Mouse (Mus musculus) mature B cell (primary cell): Measurements from ENCODE around the gene Gm4881.
"Not testable (repeated sequence)": the region's sequence is repeated elsewhere in the genome, so short reads cannot be mapped to it uniquely, and the experiment has no call there.

Source experiments
- in situ Hi-C: fragments of 300-500 bp; cut with MboI; formaldehyde crosslinking; loops from 2 replicates; pipeline ENCODE4 v1.14.3; 2019

Gene Gm4881

GRCm38 (mm10) chr7:24897224-24897623 is 47.1 kb downstream of the Gm4881 start, which contains the start of gene Cd79a:
Gene Cd79a, plus strand, starts transcription at chr7:24897381.
- in situ Hi-C loops: no loop called here

- in situ Hi-C loops: no loop called here
Observed at GRCm38 (mm10) chr7:24896269-24896668, 48.0 kb downstream of the Gm4881 start.

- in situ Hi-C loops: not testable (repeated sequence)
Observed at GRCm38 (mm10) chr7:24895749-24896148, 48.5 kb downstream of the Gm4881 start.

- in situ Hi-C loops: no loop called here
Observed at GRCm38 (mm10) chr7:24892125-24892583, 52.1 kb downstream of the Gm4881 start.

- in situ Hi-C loops: no loop called here
Observed at GRCm38 (mm10) chr7:24891241-24892124, 52.8 kb downstream of the Gm4881 start.

- in situ Hi-C loops: no loop called here
Observed at GRCm38 (mm10) chr7:24890281-24891216, 53.7 kb downstream of the Gm4881 start.

GRCm38 (mm10) chr7:24889431-24890220 is 54.7 kb downstream of the Gm4881 start:
- in situ Hi-C loops: no loop called here

GRCm38 (mm10) chr7:24887096-24887495 is 57.2 kb downstream of the Gm4881 start:
- in situ Hi-C loops: no loop called here

- in situ Hi-C loops: no loop called here
Observed at GRCm38 (mm10) chr7:24886308-24886633, 58.0 kb downstream of the Gm4881 start.

- in situ Hi-C loops: no loop called here
Observed at GRCm38 (mm10) chr7:24885468-24886307, 58.6 kb downstream of the Gm4881 start.

GRCm38 (mm10) chr7:24884693-24885291 is 59.5 kb downstream of the Gm4881 start:
- in situ Hi-C loops: no loop called here

GRCm38 (mm10) chr7:24883896-24884692 is 60.2 kb downstream of the Gm4881 start, which contains the start of gene Rps19:
Gene Rps19, plus strand, starts transcription at chr7:24884371.
- in situ Hi-C loops: no loop called here

- in situ Hi-C loops: no loop called here
Observed at GRCm38 (mm10) chr7:24882416-24883199, 61.7 kb downstream of the Gm4881 start.

- in situ Hi-C loops: no loop called here
Observed at GRCm38 (mm10) chr7:24879620-24880019, 64.7 kb downstream of the Gm4881 start.

GRCm38 (mm10) chr7:24877588-24877987 is 66.7 kb downstream of the Gm4881 start:
- in situ Hi-C loops: no loop called here
